Mouse (Mus musculus) adrenal gland, postnatal 14 days (tissue): ENCODE measurements around the gene Myl4. TPM values are rescaled to one million over a fixed set of nuclear protein-coding genes. Genes with fewer than 3 reads are reported as not detected.
"Not testable (repeated sequence)": the region's sequence is repeated elsewhere in the genome, so short reads cannot be mapped to it uniquely, and the experiment has no call there.

Experiments used
- DNase-seq: peaks from one replicate; pipeline ENCODE4 v3.0.0; 2021; ENCODE audit warnings: mixed read lengths
- long read RNA-seq, 2 experiments: library from polyadenylated mRNA; stranded (forward); transcript quantifications; one replicate each; pipeline ENCODE4 v2.0.0; 2021
- total RNA-seq: library from RNA; stranded (reverse); gene quantifications from 2 replicates; pipeline ENCODE4 v1.2.3, GENCODE M21; 2021

Gene Myl4
- 2.3 and 4.3 TPM in 2 replicates for total RNA-seq
- long read RNA-seq, experiment 1, partial matches to known transcripts, result 3 of 8 reads
- long read RNA-seq, experiment 1, other reads (novel, unspliced or antisense), result 5 of 8 reads
- long read RNA-seq, experiment 2, partial matches to known transcripts, result 2 of 12 reads
- long read RNA-seq, experiment 2, other reads (novel, unspliced or antisense), result 10 of 12 reads

GRCm38 (mm10) chr11:104550406-104550974 is at the start of gene Myl4, which contains the start of gene Cdc27:
TSS of gene Myl4 (plus strand) at chr11:104550663.
TSS of gene Cdc27 (minus strand) at chr11:104550620.
- DNase-seq, result peak; percentile 98

GRCm38 (mm10) chr11:104508455-104508854 is 42.0 kb upstream of the Myl4 start:
- no peak for DNase-seq

GRCm38 (mm10) chr11:104510606-104511005 is 39.9 kb upstream of the Myl4 start:
- DNase-seq, result peak; percentile 54

- peak; percentile 34 for DNase-seq
These were observed 38.0 kb upstream of the Myl4 start for GRCm38 (mm10) chr11:104512436-104512835.

GRCm38 (mm10) chr11:104525935-104526334 is 24.5 kb upstream of the Myl4 start:
- no peak for DNase-seq

- no peak for DNase-seq
These were observed 13.6 kb upstream of the Myl4 start for GRCm38 (mm10) chr11:104536843-104537242.

GRCm38 (mm10) chr11:104537945-104538555 is 12.4 kb upstream of the Myl4 start:
- DNase-seq, result no peak

- no peak for DNase-seq
These were observed 10.7 kb upstream of the Myl4 start for GRCm38 (mm10) chr11:104539811-104540210.

- DNase-seq, result not testable (repeated sequence)
These were observed 7.1 kb upstream of the Myl4 start for GRCm38 (mm10) chr11:104543337-104543736.

- no peak for DNase-seq
These were observed 6.0 kb upstream of the Myl4 start for GRCm38 (mm10) chr11:104544507-104544906.

- no peak for DNase-seq
These were observed 3.0 kb upstream of the Myl4 start for GRCm38 (mm10) chr11:104547502-104547901.

GRCm38 (mm10) chr11:104549438-104550405 is 741 bp upstream of the Myl4 start:
- peak; percentile 91 for DNase-seq

- no peak for DNase-seq
These were observed 7.6 kb downstream of the Myl4 start for GRCm38 (mm10) chr11:104558065-104558464.

- DNase-seq, result peak; percentile 47
These were observed 8.4 kb downstream of the Myl4 start for GRCm38 (mm10) chr11:104558651-104559403.

- DNase-seq, result no peak
These were observed 10.5 kb downstream of the Myl4 start for GRCm38 (mm10) chr11:104560971-104561370.

GRCm38 (mm10) chr11:104563496-104563895 is 13.0 kb downstream of the Myl4 start:
- no peak for DNase-seq

GRCm38 (mm10) chr11:104565172-104565571 is 14.7 kb downstream of the Myl4 start:
- DNase-seq, result peak; percentile 31

GRCm38 (mm10) chr11:104566097-104566496 is 15.6 kb downstream of the Myl4 start:
- DNase-seq, result no peak

GRCm38 (mm10) chr11:104566796-104567195 is 16.3 kb downstream of the Myl4 start:
- no peak for DNase-seq

GRCm38 (mm10) chr11:104567736-104568135 is 17.3 kb downstream of the Myl4 start:
- DNase-seq, result no peak

- no peak for DNase-seq
These were observed 17.9 kb downstream of the Myl4 start for GRCm38 (mm10) chr11:104568326-104568725.

- DNase-seq, result not testable (repeated sequence)
These were observed 20.1 kb downstream of the Myl4 start for GRCm38 (mm10) chr11:104570515-104570914.
